Mouse (Mus musculus) stomach, embryonic 14.5 days (tissue): ENCODE results near the gene Blzf1. TPM values are rescaled to one million over a fixed set of nuclear protein-coding genes. Genes with fewer than 3 reads are reported as not detected.

Source experiments
- ATAC-seq: fragments of 200-750 bp; cut with Nextera tagmentation; 2 replicates; pipeline ENCODE4 v1.8.0; 2017; ENCODE audit warnings: low read depth, moderate TSS enrichment; ENCODE audit not compliant: insufficient number of reproducible peaks, insufficient read depth, low FRiP score
- H3K27ac ChIP-seq: fragments of 300-500 bp; sonication (generic); 2 replicates; pipeline ENCODE4 v1.5.1; 2014; ENCODE audit warnings: mild to moderate bottlenecking, low read length, moderate library complexity, mixed read lengths
- H3K27me3 ChIP-seq: fragments of 300-500 bp; sonication (generic); 2 replicates; pipeline ENCODE4 v1.6.1; 2014; ENCODE audit warnings: low read length, control low read depth, mixed read lengths; ENCODE audit not compliant: control insufficient read depth, insufficient read depth
- H3K36me3 ChIP-seq: fragments of 300-500 bp; sonication (generic); 2 replicates; pipeline ENCODE4 v1.6.1; 2014; ENCODE audit warnings: mild to moderate bottlenecking, control low read depth, low read length, moderate library complexity, mixed read lengths; ENCODE audit not compliant: control insufficient read depth, insufficient read depth
- H3K4me1 ChIP-seq: fragments of 300-500 bp; sonication (generic); 2 replicates; pipeline ENCODE4 v1.6.1; 2014; ENCODE audit warnings: low read length, control low read depth, mixed read lengths; ENCODE audit not compliant: control insufficient read depth, insufficient read depth
- H3K4me2 ChIP-seq: fragments of 300-500 bp; sonication (generic); replicated peaks from 2 replicates; pipeline ENCODE4 v1.6.1; 2014; ENCODE audit warnings: low read depth, low read length, control low read depth
- H3K4me3 ChIP-seq: fragments of 300-500 bp; sonication (generic); 2 replicates; pipeline ENCODE4 v1.5.1; 2014; ENCODE audit warnings: low read depth, low read length, control low read depth
- H3K9ac ChIP-seq: fragments of 300-500 bp; sonication (generic); replicated peaks from 2 replicates; pipeline ENCODE4 v1.6.1; 2014; ENCODE audit warnings: low read depth, mild to moderate bottlenecking, control low read depth, low read length, moderate library complexity, mixed read lengths
- H3K9me3 ChIP-seq: fragments of 300-500 bp; sonication (generic); 2 replicates; pipeline ENCODE4 v1.6.1; 2016; ENCODE audit warnings: low read depth, low read length, control low read depth; ENCODE audit not compliant: control insufficient read depth
- WGBS: fragments of 180-500 bp; shearing (Covaris S2); extraction: QIAGEN DNeasy Blood & Tissue Kit; methylation state at CpG from one replicate; pipeline ENCODE4 v1.1.7; 2014; 5-methylcytosine and 5-hydroxymethylcytosine counted together
- polyA plus RNA-seq: library from polyadenylated mRNA; unstranded; fragments of >200 nt; fragmentation: Nextera tagmentation; extraction: Ambion mirVana; gene quantifications from 2 replicates; pipeline ENCODE4 v1.2.1, GENCODE M21; 2014

Blzf1 gene
- polyA plus RNA-seq, 1 experiment from 2014 or later: 25.6 TPM

DNA sequence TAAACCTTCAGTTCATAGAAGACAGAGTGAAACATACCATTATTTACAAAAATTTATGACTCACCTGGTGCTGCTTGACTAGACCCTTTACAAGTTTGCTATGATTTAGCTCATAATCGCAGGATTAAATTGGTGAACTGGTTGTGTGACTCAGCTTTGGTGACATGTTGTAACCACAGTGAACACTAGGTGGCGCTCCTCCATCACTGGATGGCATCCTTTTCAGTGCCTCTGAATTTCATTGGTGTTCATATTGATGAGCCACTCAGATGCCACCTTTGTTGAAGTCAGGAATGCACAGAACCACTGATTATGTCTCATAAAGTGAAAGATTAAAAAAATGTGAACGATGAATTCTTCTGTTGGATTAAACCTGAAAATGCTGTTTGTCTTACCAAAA, 9.4 kb upstream of the Blzf1 start:
- no peak overlapping the region for H3K27ac ChIP-seq
- no peak overlapping the region for H3K4me2 ChIP-seq
- H3K36me3 ChIP-seq: peaks cover 3% of the 10 kb centered on the region; the same call in 1 of the 2 replicates
- no peaks in the 10 kb centered on the region for H3K27me3 ChIP-seq
- WGBS: 27% methylated on average over 3 of the region's 3 CpGs
- no peaks in the 10 kb centered on the region for H3K9me3 ChIP-seq
- no peak overlapping the region for H3K4me3 ChIP-seq
- ATAC-seq: no peak; the same call in 1 of the 2 replicates
- 0 out of 2 replicates have a peak, but pooled peaks cover 8% of the 10 kb centered on the region for H3K4me1 ChIP-seq
- no peak overlapping the region for H3K9ac ChIP-seq

DNA sequence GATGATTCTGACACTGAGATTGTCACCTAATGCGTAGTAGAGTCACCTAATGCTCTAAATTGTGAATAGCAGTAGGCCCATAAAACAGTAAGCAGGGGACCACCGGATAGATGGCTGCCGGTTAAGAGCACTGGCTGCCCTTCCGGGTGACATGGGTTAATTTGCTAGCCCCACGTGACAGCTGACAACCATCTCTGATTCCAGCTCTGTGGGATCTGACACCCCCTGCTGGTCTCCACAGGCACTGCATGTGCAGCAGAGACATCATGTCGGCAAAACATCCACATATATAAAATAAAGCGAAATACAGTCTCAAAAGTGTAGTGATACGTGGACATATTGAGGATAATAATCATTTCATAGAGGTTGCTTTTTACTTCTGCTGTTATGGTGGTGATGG, 8.0 kb upstream of the Blzf1 start:
- H3K9ac ChIP-seq: no peak overlapping the region
- WGBS: 72% methylated on average over 8 of the region's 8 CpGs
- no peak overlapping the region for H3K4me2 ChIP-seq
- H3K4me1 ChIP-seq: 0 out of 2 replicates have a peak, but pooled peaks cover 4% of the 10 kb centered on the region
- H3K27me3 ChIP-seq: no peaks in the 10 kb centered on the region
- H3K4me3 ChIP-seq: no peak overlapping the region
- H3K27ac ChIP-seq: no peak overlapping the region
- H3K36me3 ChIP-seq: peaks cover 3% of the 10 kb centered on the region; the same call in 1 of the 2 replicates
- no peaks in the 10 kb centered on the region for H3K9me3 ChIP-seq
- no peak for ATAC-seq

DNA sequence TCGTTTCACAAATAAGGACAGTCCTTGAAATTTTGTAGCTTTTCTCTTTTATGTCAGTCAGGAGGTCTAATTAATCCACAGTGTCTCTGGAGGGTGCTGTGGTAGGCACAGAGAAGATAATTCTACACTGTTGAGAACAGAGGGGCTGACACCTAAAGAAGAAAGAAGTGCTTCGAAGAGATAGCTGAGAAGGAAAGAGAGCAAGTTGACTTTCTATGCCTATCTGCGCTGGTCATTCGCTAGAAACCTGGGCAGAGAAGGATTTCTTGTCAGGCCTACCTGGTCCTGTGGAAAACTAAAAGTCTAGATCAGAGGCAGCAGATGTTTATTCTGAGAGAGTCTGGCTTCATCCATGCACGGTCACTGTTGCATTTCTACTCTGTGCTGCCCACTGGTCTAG, 6.8 kb upstream of the Blzf1 start:
- no peaks in the 10 kb centered on the region for H3K4me1 ChIP-seq
- no peak for ATAC-seq
- no peaks in the 10 kb centered on the region for H3K9me3 ChIP-seq
- WGBS: 94% methylated on average over 5 of the region's 5 CpGs
- no peaks in the 10 kb centered on the region for H3K27me3 ChIP-seq
- peaks cover 3% of the 10 kb centered on the region; the same call in 1 of the 2 replicates for H3K36me3 ChIP-seq
- no peak overlapping the region for H3K27ac ChIP-seq
- no peak overlapping the region for H3K4me2 ChIP-seq
- no peak overlapping the region for H3K9ac ChIP-seq
- no peak overlapping the region for H3K4me3 ChIP-seq

DNA sequence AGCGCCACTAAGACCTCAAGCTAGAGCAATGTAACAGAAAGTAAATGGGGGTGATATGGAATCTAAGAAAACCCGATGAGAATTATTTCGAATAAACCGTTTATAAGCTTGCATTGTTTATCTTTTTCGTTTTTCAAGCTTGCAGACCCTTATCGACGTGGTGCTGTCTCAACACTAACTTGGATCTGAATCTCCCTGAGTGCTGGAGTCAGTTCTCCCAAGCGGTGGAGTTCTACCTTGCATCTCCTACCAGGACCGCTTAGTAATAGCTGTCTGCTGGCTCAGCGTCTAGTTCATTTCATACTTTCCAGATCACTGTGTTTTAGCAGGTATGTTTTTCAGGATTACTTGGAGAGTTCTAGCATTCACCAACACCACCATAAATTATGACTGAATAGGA, 633 bp upstream of the Blzf1 start:
- Histone ChIP-seq H3K36me3 (no peaks in the 10 kb centered on the region; the same call in 1 of the 2 replicates), H3K4me1 (0 out of 2 replicates have a peak, but pooled peaks cover 4% of the 10 kb centered on the region), H3K4me3 (peak overlapping the region; percentile 85), H3K27me3 (no peaks in the 10 kb centered on the region), H3K9me3 (no peaks in the 10 kb centered on the region), H3K9ac (peak overlapping the region; percentile 30; the same call in 1 of the 2 replicates), H3K27ac (no peak overlapping the region), H3K4me2 (peak overlapping the region; percentile 72)
- 9% methylated on average over 10 of the region's 10 CpGs for WGBS
- no peak for ATAC-seq

DNA sequence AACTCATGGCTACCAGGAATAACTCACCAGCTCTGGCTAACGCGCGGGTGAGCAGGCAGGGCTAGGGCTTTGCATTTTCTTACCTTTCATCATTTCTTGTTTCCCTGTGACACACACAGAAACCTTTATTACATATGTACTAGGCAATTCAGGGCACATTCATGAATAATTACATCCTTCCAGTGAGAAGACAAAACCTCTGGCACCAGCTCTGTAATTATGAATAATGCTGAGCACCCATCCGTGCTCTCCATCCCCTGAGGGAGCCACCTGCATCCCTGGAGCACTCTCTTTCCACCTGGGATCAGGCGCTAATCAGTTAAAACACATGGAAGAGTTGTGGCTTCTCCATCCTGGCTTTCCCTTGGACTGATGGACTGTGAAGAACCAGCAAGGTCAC, 3.5 kb downstream of the Blzf1 start, which contains the start of gene Nme7:
Gene Nme7, plus strand, starts transcription at position 301 of the 400 bp plus-strand sequence.
- Histone ChIP-seq H3K9ac (peak within 1 kb of the TSS; percentile 11; the same call in 1 of the 2 replicates), H3K4me1 (0 out of 2 replicates have a peak, but pooled peaks cover 4% of the 10 kb centered on the region), H3K4me3 (no peak within 1 kb of the TSS), H3K4me2 (no peak within 1 kb of the TSS), H3K9me3 (no peaks in the 10 kb centered on the region), H3K36me3 (peaks cover 29% of the 10 kb centered on the region), H3K27me3 (no peaks in the 10 kb centered on the region), H3K27ac (no peak within 1 kb of the TSS)
- ATAC-seq: no peak
- WGBS: 85% methylated on average over 5 of the region's 5 CpGs

DNA sequence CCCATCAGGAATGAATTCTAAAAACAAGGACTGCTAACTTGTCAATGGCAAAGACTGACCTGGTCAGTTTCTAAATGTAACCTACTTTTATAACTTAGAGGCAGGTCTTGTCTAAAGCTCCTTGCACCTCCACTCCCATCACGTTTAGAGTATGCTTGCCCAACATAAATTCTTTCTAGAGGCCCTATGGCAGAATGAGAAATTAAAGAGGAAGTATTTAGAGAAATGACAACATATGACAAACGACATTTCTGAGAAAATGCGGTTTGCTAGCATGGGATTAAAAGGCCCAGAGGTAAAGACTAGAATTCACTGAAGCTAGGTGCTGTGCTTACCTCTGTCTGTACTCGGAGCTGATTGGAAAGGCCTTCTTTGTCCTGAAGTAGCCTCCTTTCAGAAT, 5.3 kb downstream of the Blzf1 start:
- H3K4me1 ChIP-seq: 0 out of 2 replicates have a peak, but pooled peaks cover 4% of the 10 kb centered on the region
- H3K9me3 ChIP-seq: no peaks in the 10 kb centered on the region
- H3K27ac ChIP-seq: no peak overlapping the region
- no peak overlapping the region for H3K4me3 ChIP-seq
- peaks cover 46% of the 10 kb centered on the region for H3K36me3 ChIP-seq
- no peaks in the 10 kb centered on the region for H3K27me3 ChIP-seq
- ATAC-seq: no peak
- no peak overlapping the region for H3K9ac ChIP-seq
- H3K4me2 ChIP-seq: no peak overlapping the region
- WGBS: 87% methylated on average over 4 of the region's 4 CpGs

DNA sequence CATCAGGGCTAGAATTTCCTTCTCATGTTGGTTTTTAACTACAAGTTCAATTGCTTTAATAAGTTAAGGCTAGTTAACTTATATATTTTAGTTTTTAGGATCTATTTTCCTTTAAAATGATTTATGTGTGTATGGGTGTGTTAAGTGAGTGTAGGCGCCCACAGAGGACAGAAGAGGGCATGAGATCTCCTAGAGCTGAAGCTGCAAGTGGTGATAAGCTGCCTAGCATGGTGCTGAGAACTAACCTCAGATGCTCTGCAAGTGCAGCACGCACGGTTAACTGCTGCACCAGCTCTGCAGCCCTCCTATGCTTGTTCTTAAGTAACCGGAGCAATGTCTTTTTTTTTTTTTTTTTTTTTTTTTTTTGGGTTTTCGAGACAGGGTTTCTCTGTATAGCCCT, 10.8 kb downstream of the Blzf1 start:
- Histone ChIP-seq H3K9ac (no peak overlapping the region), H3K4me1 (no peaks in the 10 kb centered on the region), H3K27me3 (no peaks in the 10 kb centered on the region), H3K9me3 (no peaks in the 10 kb centered on the region), H3K4me2 (no peak overlapping the region), H3K4me3 (no peak overlapping the region), H3K36me3 (peaks cover 61% of the 10 kb centered on the region), H3K27ac (no peak overlapping the region)
- 93% methylated on average over 4 of the region's 5 CpGs for WGBS
- no peak for ATAC-seq

DNA sequence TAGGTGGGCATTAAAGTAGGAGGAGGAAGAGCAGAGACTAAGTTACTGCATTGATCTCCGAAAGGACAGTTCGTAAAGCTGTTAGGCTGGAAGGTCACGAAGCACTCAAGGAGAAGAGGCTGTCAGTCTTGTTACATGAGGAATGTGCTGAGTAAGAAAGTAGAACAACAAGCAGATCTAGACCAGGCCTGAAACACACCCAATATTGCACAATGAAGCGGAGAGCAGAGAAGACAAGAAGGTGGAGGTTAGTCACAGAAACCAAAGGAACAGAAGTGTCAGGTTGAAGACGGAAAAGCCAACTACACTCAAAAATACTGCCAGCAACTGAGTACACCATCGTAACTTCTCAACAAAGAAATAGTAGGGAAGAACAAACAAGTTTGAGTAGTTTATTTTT, 13.2 kb downstream of the Blzf1 start:
- Histone ChIP-seq H3K9me3 (no peaks in the 10 kb centered on the region), H3K36me3 (peaks cover 58% of the 10 kb centered on the region), H3K27ac (no peak overlapping the region), H3K4me2 (no peak overlapping the region), H3K4me1 (no peaks in the 10 kb centered on the region), H3K4me3 (no peak overlapping the region), H3K27me3 (no peaks in the 10 kb centered on the region), H3K9ac (no peak overlapping the region)
- WGBS: 92% methylated on average over 6 of the region's 6 CpGs
- no peak for ATAC-seq

DNA sequence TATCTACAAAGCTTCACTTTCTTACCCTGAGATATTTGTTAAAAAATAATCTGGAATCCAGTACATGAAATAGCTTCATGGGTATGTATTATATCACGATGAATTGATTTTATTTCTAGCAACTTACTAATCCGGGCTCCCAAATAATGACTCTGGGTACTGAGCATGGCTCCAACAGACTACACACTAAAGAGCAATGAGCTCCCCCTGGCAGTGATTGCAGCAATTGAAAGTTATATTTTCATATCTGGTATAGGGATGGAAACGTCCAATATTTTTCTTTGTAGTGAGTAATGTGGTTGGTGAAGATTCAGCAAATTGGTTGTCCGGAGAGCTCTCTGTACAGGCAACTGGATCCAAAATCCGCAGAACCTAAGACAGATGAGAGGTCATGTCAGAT, 15.2 kb downstream of the Blzf1 start:
- Histone ChIP-seq H3K27me3 (no peaks in the 10 kb centered on the region), H3K9me3 (no peaks in the 10 kb centered on the region), H3K9ac (no peak overlapping the region), H3K4me2 (no peak overlapping the region), H3K36me3 (peaks cover 40% of the 10 kb centered on the region), H3K27ac (no peak overlapping the region), H3K4me1 (no peaks in the 10 kb centered on the region), H3K4me3 (no peak overlapping the region)
- WGBS: 90% methylated on average over 5 of the region's 5 CpGs
- ATAC-seq: no peak
